Mouse (Mus musculus): ENCODE data around the gene Rnaseh2c.

The Rnaseh2c gene

GRCm38 (mm10) chr19:5572331-5573125 is 29.1 kb upstream of the Rnaseh2c start:
- DNase-seq (ENCODE audit: low spot score in 2 of 2), result no peak

GRCm38 (mm10) chr19:5575336-5575735 is 26.3 kb upstream of the Rnaseh2c start:
- no peak for DNase-seq (ENCODE audit: low spot score in 2 of 2)

GRCm38 (mm10) chr19:5579971-5580370 is 21.7 kb upstream of the Rnaseh2c start:
- DNase-seq (ENCODE audit: low spot score in 2 of 2), result no peak

- no peak for DNase-seq (ENCODE audit: low spot score in 2 of 2)
These were observed 20.9 kb upstream of the Rnaseh2c start for GRCm38 (mm10) chr19:5580776-5581175.

GRCm38 (mm10) chr19:5581995-5582394 is 19.7 kb upstream of the Rnaseh2c start:
- no peak for DNase-seq (ENCODE audit: low spot score in 2 of 2)

GRCm38 (mm10) chr19:5589159-5589558 is 12.5 kb upstream of the Rnaseh2c start:
- DNase-seq (ENCODE audit: low spot score in 2 of 2), result no peak

- DNase-seq (ENCODE audit: low spot score in 2 of 2), result no peak
These were observed 9.8 kb upstream of the Rnaseh2c start for GRCm38 (mm10) chr19:5591888-5592287.

GRCm38 (mm10) chr19:5599224-5599623 is 2.4 kb upstream of the Rnaseh2c start:
- DNase-seq (ENCODE audit: low spot score in 2 of 2), result no peak

GRCm38 (mm10) chr19:5603664-5604063 is 2.0 kb downstream of the Rnaseh2c start:
- no peak for DNase-seq (ENCODE audit: low spot score in 2 of 2)

- no peak for DNase-seq (ENCODE audit: low spot score in 2 of 2)
These were observed 3.5 kb downstream of the Rnaseh2c start for GRCm38 (mm10) chr19:5605126-5605525.

- no peak for DNase-seq (ENCODE audit: low spot score in 2 of 2)
These were observed 4.5 kb downstream of the Rnaseh2c start for GRCm38 (mm10) chr19:5606196-5606595.

GRCm38 (mm10) chr19:5607705-5608410 is 6.2 kb downstream of the Rnaseh2c start:
- no peak for DNase-seq (ENCODE audit: low spot score in 2 of 2)

GRCm38 (mm10) chr19:5608707-5609106 is 7.0 kb downstream of the Rnaseh2c start:
- no peak for DNase-seq (ENCODE audit: low spot score in 2 of 2)

- no peak for DNase-seq (ENCODE audit: low spot score in 2 of 2)
These were observed 7.5 kb downstream of the Rnaseh2c start for GRCm38 (mm10) chr19:5609171-5609546.

- peak; percentile 84 to 93 for DNase-seq (ENCODE audit: low spot score in 2 of 2)
These were observed 8.1 kb downstream of the Rnaseh2c start, which contains the start of gene Kat5 for GRCm38 (mm10) chr19:5609547-5610404. Kat5 (minus strand) TSS chr19:5610237.

GRCm38 (mm10) chr19:5611973-5612372 is 10.3 kb downstream of the Rnaseh2c start:
- no peak for DNase-seq (ENCODE audit: low spot score in 2 of 2)

GRCm38 (mm10) chr19:5612762-5613411 is 11.2 kb downstream of the Rnaseh2c start:
- DNase-seq (ENCODE audit: low spot score in 2 of 2), result no peak

GRCm38 (mm10) chr19:5614953-5615352 is 13.3 kb downstream of the Rnaseh2c start:
- DNase-seq (ENCODE audit: low spot score in 2 of 2), result no peak

- DNase-seq (ENCODE audit: low spot score in 2 of 2), result no peak
These were observed 18.3 kb downstream of the Rnaseh2c start for GRCm38 (mm10) chr19:5620007-5620406.

GRCm38 (mm10) chr19:5621884-5622283 is 20.2 kb downstream of the Rnaseh2c start:
- no peak for DNase-seq (ENCODE audit: low spot score in 2 of 2)

- no peak for DNase-seq (ENCODE audit: low spot score in 2 of 2)
These were observed 23.6 kb downstream of the Rnaseh2c start for GRCm38 (mm10) chr19:5625311-5625710.

GRCm38 (mm10) chr19:5629907-5630306 is 28.2 kb downstream of the Rnaseh2c start:
- no peak for DNase-seq (ENCODE audit: low spot score in 2 of 2)

Measured in spleen, postnatal 4 days (tissue).